Mouse (Mus musculus): ENCODE results near the gene Kif3b. TPM values are rescaled to one million over a fixed set of nuclear protein-coding genes. Genes with fewer than 3 reads are reported as not detected.

The Kif3b gene
- 1.3 and 1.7 TPM in 2 replicates for polyA plus RNA-seq (2015; fragmentation: Nextera tagmentation; extraction: Ambion mirVana)

DNA sequence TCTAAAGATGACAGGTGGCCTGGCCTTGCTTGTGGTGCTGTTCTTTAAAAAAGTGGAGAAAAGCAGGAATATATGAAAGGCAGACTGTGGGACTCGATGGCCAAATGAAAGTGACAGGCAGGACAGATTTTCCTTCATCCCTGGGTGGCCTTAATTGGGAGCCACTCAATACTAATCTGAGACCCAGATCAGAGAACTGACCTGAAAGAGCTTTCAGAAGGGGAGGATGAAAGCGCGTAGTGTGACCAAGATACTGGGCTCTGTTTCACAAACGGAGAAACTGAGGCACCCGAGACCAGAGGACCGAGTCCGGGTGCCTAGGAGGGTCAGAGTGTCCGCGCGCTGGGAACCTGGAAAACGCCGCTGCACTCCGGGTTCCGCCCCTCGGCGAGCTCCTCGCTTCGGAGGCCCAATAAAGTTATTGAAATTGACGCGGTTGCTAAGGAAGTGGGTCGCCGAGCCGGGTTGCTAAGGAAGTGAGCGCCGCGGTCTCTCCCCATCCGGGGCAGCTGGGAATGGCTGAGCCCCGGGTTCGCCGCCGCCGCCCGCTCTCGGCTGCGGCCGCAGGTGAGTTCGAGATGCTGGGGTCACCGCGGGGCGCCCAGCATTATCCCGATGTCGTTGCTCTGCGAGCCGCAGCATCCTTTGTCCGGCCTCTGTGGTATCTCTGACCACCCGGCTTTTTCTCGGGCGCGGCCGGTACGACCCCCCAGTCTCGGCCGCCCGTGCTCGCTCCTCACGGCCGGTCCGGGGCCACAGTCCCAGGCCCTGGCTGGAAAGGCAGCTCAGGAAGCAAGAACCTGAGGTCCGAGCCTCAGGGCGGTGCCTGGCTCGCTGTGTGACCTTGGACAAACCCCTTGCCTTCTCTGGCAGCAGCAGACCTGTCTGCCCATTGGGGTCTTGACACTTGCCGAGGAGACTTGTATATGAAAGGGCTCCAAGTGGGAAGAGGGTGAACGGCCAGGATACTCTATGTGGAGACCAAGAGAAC, at the start of gene Kif3b:
Gene Kif3b, plus strand, starts transcription at position 476 of the 991 bp plus-strand sequence.
- DNase-seq = peak; percentile 90
- ATAC-seq = peak; percentile 93
- H3K36me3 ChIP-seq (replicated peaks; ENCODE audit: insufficient read depth, low read length) = no peaks in the 10 kb centered on the region
- peaks cover 18% of the 10 kb centered on the region for H3K4me1 ChIP-seq (ENCODE audit: insufficient read depth)
- H3K9ac ChIP-seq (replicated peaks) = peak within 1 kb of the TSS; percentile 69
- 1% methylated on average over 58 of the region's 63 CpGs for WGBS (ENCODE audit: insufficient replicate concordance)
- no peaks in the 10 kb centered on the region for H3K9me3 ChIP-seq (ENCODE audit: low read length)
- H3K27ac ChIP-seq (ENCODE audit: low read depth) = peak within 1 kb of the TSS; percentile 11; the same call in 1 of the 2 replicates
- no peak for TF ChIP-seq CTCF (IDR thresholded peaks at IDR 0.05; ENCODE audit: low read depth)
- TF ChIP-seq EP300 (IDR thresholded peaks at IDR 0.05; ENCODE audit: low read depth) = peak; percentile 72; the same call in 1 of the 2 replicates
- H3K4me3 ChIP-seq (ENCODE audit: low read depth, low read length) = peak within 1 kb of the TSS; percentile 74
- peak within 1 kb of the TSS; percentile 85 for H3K4me2 ChIP-seq (ENCODE audit: low read depth, low read length)
- H3K27me3 ChIP-seq (ENCODE audit: insufficient read depth, low read length) = no peaks in the 10 kb centered on the region

DNA sequence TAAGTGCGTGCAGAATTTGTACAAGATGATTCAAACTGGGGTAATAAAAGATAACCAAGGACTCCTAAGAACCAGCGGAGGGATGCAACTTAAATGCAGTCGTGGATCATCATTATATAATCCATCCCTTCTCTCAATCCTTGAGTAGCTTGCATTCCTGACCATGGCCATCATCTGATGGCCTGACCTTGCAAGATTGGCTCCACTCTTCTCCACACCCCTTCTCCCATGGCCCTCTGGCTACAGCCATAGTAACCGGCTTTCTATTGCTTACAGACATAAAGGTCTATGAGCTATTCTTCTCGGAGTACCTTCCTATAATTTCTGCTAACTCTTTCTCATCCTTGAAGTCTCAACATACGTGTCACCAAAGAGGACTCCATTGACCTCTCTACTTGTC, 49.1 kb upstream of the Kif3b start:
- H3K27me3 ChIP-seq (ENCODE audit: insufficient read depth, low read length) = no peaks in the 10 kb centered on the region
- H3K27ac ChIP-seq (ENCODE audit: low read depth) = peak overlapping the region; percentile 98; the same call in 1 of the 2 replicates
- no peak for TF ChIP-seq EP300 (IDR thresholded peaks at IDR 0.05; ENCODE audit: low read depth)
- TF ChIP-seq CTCF (IDR thresholded peaks at IDR 0.05; ENCODE audit: low read depth) = no peak
- 58% methylated on average over 6 of the region's 6 CpGs for WGBS (ENCODE audit: insufficient replicate concordance)
- peak overlapping the region; percentile 79 for H3K4me2 ChIP-seq (ENCODE audit: low read depth, low read length)
- no peak for ATAC-seq
- no peak for DNase-seq
- H3K9me3 ChIP-seq (ENCODE audit: low read length) = no peaks in the 10 kb centered on the region
- H3K9ac ChIP-seq (replicated peaks) = peak overlapping the region; percentile 100
- H3K4me1 ChIP-seq (ENCODE audit: insufficient read depth) = peaks cover 40% of the 10 kb centered on the region
- H3K36me3 ChIP-seq (replicated peaks; ENCODE audit: insufficient read depth, low read length) = peaks cover 26% of the 10 kb centered on the region
- H3K4me3 ChIP-seq (ENCODE audit: low read depth, low read length) = peak overlapping the region; percentile 99

DNA sequence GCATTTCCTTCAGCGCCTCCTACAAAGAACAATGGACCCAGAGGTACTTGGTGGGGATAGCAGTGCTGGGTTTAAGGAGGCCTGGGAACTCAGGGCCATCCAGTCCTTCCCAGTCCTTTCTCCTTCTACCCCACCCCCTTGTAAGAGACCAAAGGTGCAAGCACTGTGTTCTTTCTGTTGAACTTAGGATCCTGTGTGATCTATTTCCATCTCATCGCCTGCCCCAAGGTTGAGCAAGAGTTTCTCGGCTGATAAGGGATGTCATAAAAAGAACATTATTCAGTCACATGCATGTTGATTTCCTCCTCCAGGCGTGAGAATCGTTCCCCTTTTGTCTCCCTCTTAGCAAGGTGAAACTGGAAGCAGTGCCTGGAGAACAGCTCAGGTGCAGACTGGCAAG, 41.5 kb upstream of the Kif3b start:
- peaks cover 35% of the 10 kb centered on the region for H3K36me3 ChIP-seq (replicated peaks; ENCODE audit: insufficient read depth, low read length)
- 67% methylated on average over 5 of the region's 5 CpGs for WGBS (ENCODE audit: insufficient replicate concordance)
- H3K9ac ChIP-seq (replicated peaks) = no peak overlapping the region
- TF ChIP-seq CTCF (IDR thresholded peaks at IDR 0.05; ENCODE audit: low read depth) (no peak), EP300 (IDR thresholded peaks at IDR 0.05; ENCODE audit: low read depth) (no peak)
- no peaks in the 10 kb centered on the region for H3K27me3 ChIP-seq (ENCODE audit: insufficient read depth, low read length)
- H3K4me3 ChIP-seq (ENCODE audit: low read depth, low read length) = no peak overlapping the region
- no peak overlapping the region for H3K4me2 ChIP-seq (ENCODE audit: low read depth, low read length)
- H3K4me1 ChIP-seq (ENCODE audit: insufficient read depth) = no peaks in the 10 kb centered on the region
- DNase-seq (no peak), ATAC-seq (no peak)
- no peak overlapping the region for H3K27ac ChIP-seq (ENCODE audit: low read depth)
- H3K9me3 ChIP-seq (ENCODE audit: low read length) = no peaks in the 10 kb centered on the region

DNA sequence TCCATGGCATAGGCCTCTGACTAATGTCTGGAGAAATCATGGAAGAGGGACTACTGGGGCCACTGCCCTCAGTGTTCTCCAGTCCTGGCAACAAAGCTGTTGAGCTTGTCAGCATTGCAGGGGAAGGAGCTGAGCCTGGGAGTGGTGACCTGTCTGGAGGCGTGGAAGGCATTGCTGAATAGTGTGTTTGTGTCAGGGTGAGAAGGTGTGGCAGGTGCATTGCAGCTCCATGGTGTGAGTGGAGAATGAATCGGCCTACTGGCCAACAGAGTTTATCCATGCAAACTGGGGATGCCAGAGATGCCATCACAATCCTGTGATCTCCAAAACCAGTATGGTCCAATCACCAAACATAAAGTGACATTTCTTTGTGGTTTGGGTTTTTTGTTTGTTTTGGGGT, 34.6 kb upstream of the Kif3b start:
- TF ChIP-seq CTCF (IDR thresholded peaks at IDR 0.05; ENCODE audit: low read depth) = no peak
- TF ChIP-seq EP300 (IDR thresholded peaks at IDR 0.05; ENCODE audit: low read depth) = no peak
- 0 out of 2 replicates have a peak, but pooled peaks cover 13% of the 10 kb centered on the region for H3K36me3 ChIP-seq (replicated peaks; ENCODE audit: insufficient read depth, low read length)
- DNase-seq = no peak
- H3K27me3 ChIP-seq (ENCODE audit: insufficient read depth, low read length) = no peaks in the 10 kb centered on the region
- ATAC-seq = no peak
- H3K4me3 ChIP-seq (ENCODE audit: low read depth, low read length) = no peak overlapping the region
- H3K9ac ChIP-seq (replicated peaks) = no peak overlapping the region
- H3K9me3 ChIP-seq (ENCODE audit: low read length) = no peaks in the 10 kb centered on the region
- 82% methylated on average over 2 of the region's 2 CpGs for WGBS (ENCODE audit: insufficient replicate concordance)
- no peak overlapping the region for H3K4me2 ChIP-seq (ENCODE audit: low read depth, low read length)
- peaks cover 21% of the 10 kb centered on the region for H3K4me1 ChIP-seq (ENCODE audit: insufficient read depth)
- H3K27ac ChIP-seq (ENCODE audit: low read depth) = no peak overlapping the region

DNA sequence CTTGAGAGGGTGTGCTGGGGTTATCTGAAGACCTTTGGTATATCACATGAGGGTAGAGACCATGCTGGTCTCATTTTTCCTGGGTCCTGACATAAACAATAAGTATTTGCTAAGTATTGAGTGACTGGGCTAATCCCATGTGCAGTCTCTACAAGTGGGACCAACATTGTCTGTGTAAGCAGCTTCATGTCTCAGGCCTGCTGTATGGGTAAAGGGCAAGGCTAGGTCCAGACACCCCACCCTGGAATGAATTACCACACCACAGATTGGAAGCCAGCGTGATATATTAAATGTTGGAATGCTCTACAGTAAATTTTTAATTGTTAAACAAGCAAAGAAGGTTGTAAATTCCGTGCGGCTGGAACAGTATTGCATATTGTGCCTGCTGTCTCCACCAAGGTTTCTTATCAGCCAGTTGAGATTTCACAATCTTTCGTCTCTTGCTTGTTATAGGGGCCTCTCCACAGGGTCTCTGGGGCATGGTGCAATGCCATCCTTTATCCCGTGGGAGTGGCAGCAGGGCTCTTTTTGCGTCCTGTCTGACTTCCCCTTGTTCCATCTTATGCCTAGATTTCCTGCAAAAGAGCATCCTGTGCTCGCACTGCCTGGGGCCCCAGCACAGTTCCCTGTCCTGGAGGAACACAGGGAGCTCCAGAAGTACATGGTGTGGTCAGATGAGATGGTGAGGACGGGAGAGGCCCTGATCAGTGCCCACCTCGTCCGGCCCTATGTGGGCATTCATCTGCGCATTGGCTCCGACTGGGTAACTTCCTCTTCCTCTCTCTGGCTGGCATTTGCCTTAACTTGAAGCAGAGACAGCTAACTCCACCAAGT, 32.0 kb upstream of the Kif3b start:
- 29% methylated on average over 12 of the region's 12 CpGs for WGBS (ENCODE audit: insufficient replicate concordance)
- Histone ChIP-seq H3K36me3 (replicated peaks; ENCODE audit: insufficient read depth, low read length) (peaks cover 18% of the 10 kb centered on the region), H3K27me3 (ENCODE audit: insufficient read depth, low read length) (no peaks in the 10 kb centered on the region), H3K9me3 (ENCODE audit: low read length) (no peaks in the 10 kb centered on the region), H3K4me1 (ENCODE audit: insufficient read depth) (peaks cover 26% of the 10 kb centered on the region), H3K4me3 (ENCODE audit: low read depth, low read length) (no peak overlapping the region), H3K4me2 (ENCODE audit: low read depth, low read length) (peak overlapping the region; percentile 24), H3K27ac (ENCODE audit: low read depth) (peak overlapping the region; percentile 46), H3K9ac (replicated peaks) (peak overlapping the region; percentile 13; the same call in 1 of the 2 replicates)
- TF ChIP-seq CTCF (IDR thresholded peaks at IDR 0.05; ENCODE audit: low read depth) (no peak), EP300 (IDR thresholded peaks at IDR 0.05; ENCODE audit: low read depth) (no peak)
- DNase-seq (no peak), ATAC-seq (no peak)
